Mouse (Mus musculus): ENCODE results near the gene Utp4.

GRCm38 (mm10) chr8:106957086-106957485, 63.6 kb downstream of the Utp4 start:
- TF ChIP-seq ZC3H11A (IDR thresholded peaks at IDR 0.05; ENCODE audit: low read depth, low read length) (no peak), CHD1 (IDR thresholded peaks at IDR 0.05; ENCODE audit: low read depth, low read length) (no peak), POLR2AphosphoS2 (IDR thresholded peaks at IDR 0.05; ENCODE audit: low read length) (no peak)
